Mouse (Mus musculus): ENCODE measurements around the gene Cdc42bpg. TPM values are rescaled to one million over a fixed set of nuclear protein-coding genes. Genes with fewer than 3 reads are reported as not detected.

Gene Cdc42bpg
- polyA plus RNA-seq, 1 experiment from 2014 or later, result 0.12 TPM

- peaks cover 23% of the 10 kb centered on the region for H3K4me1 ChIP-seq
- WGBS, result 69% methylated on average over 5 of the region's 5 CpGs
- no peaks in the 10 kb centered on the region for H3K27me3 ChIP-seq (replicated peaks; ENCODE audit: low read depth, poor library complexity, severe bottlenecking)
- no peak overlapping the region for H3K27ac ChIP-seq (replicated peaks)
- no peaks in the 10 kb centered on the region for H3K9me3 ChIP-seq
- H3K36me3 ChIP-seq (replicated peaks), result no peaks in the 10 kb centered on the region
- no peak overlapping the region for H3K4me3 ChIP-seq
- no peak for DNase-seq (ENCODE audit: low spot score)
Observed at GRCm38 (mm10) chr19:6331178-6331577, 24.9 kb downstream of the Cdc42bpg start.

- Histone ChIP-seq H3K36me3 (replicated peaks) (peaks cover 5% of the 10 kb centered on the region), H3K27ac (replicated peaks) (peak overlapping the region; percentile 73; the same call in 1 of the 2 replicates), H3K4me1 (peaks cover 31% of the 10 kb centered on the region), H3K27me3 (replicated peaks; ENCODE audit: low read depth, poor library complexity, severe bottlenecking) (no peaks in the 10 kb centered on the region), H3K4me3 (peak overlapping the region; percentile 40), H3K9me3 (no peaks in the 10 kb centered on the region)
- WGBS, result 26% methylated on average over 13 of the region's 13 CpGs
- DNase-seq (ENCODE audit: low spot score), result peak; percentile 67
Observed at GRCm38 (mm10) chr19:6331719-6332516, 25.7 kb downstream of the Cdc42bpg start.

GRCm38 (mm10) chr19:6333761-6334595, 27.7 kb downstream of the Cdc42bpg start:
- Histone ChIP-seq H3K4me3 (peak overlapping the region; percentile 88), H3K4me1 (peaks cover 39% of the 10 kb centered on the region), H3K27ac (replicated peaks) (peak overlapping the region; percentile 89), H3K36me3 (replicated peaks) (peaks cover 26% of the 10 kb centered on the region), H3K9me3 (no peaks in the 10 kb centered on the region), H3K27me3 (replicated peaks; ENCODE audit: low read depth, poor library complexity, severe bottlenecking) (no peaks in the 10 kb centered on the region)
- no peak for DNase-seq (ENCODE audit: low spot score)
- WGBS, result 69% methylated on average over 9 of the region's 9 CpGs

GRCm38 (mm10) chr19:6334673-6335457, 28.6 kb downstream of the Cdc42bpg start, which contains the start of gene Men1:
Gene Men1, plus strand, starts transcription at chr19:6334979.
- no peaks in the 10 kb centered on the region for H3K9me3 ChIP-seq
- H3K4me1 ChIP-seq, result peaks cover 45% of the 10 kb centered on the region
- WGBS, result under 1% methylated on average over 43 of the region's 43 CpGs
- H3K27ac ChIP-seq (replicated peaks), result peak within 1 kb of the TSS; percentile 89
- H3K4me3 ChIP-seq, result peak within 1 kb of the TSS; percentile 88
- H3K27me3 ChIP-seq (replicated peaks; ENCODE audit: low read depth, poor library complexity, severe bottlenecking), result no peaks in the 10 kb centered on the region
- peaks cover 35% of the 10 kb centered on the region for H3K36me3 ChIP-seq (replicated peaks)
- peak; percentile 96 for DNase-seq (ENCODE audit: low spot score)

GRCm38 (mm10) chr19:6335458-6335827, 29.2 kb downstream of the Cdc42bpg start:
- H3K27ac ChIP-seq (replicated peaks), result peak overlapping the region; percentile 89
- peaks cover 50% of the 10 kb centered on the region for H3K4me1 ChIP-seq
- no peaks in the 10 kb centered on the region for H3K27me3 ChIP-seq (replicated peaks; ENCODE audit: low read depth, poor library complexity, severe bottlenecking)
- H3K9me3 ChIP-seq, result no peaks in the 10 kb centered on the region
- H3K4me3 ChIP-seq, result peak overlapping the region; percentile 88
- peaks cover 40% of the 10 kb centered on the region for H3K36me3 ChIP-seq (replicated peaks)
- no peak for DNase-seq (ENCODE audit: low spot score)
- WGBS, result under 1% methylated on average over 25 of the region's 25 CpGs

GRCm38 (mm10) chr19:6336920-6337319, 30.7 kb downstream of the Cdc42bpg start:
- H3K27ac ChIP-seq (replicated peaks), result no peak overlapping the region
- peaks cover 40% of the 10 kb centered on the region for H3K36me3 ChIP-seq (replicated peaks)
- no peaks in the 10 kb centered on the region for H3K9me3 ChIP-seq
- no peak for DNase-seq (ENCODE audit: low spot score)
- H3K4me1 ChIP-seq, result peaks cover 62% of the 10 kb centered on the region
- WGBS, result 95% methylated on average over 10 of the region's 10 CpGs
- peak overlapping the region; percentile 88 for H3K4me3 ChIP-seq
- H3K27me3 ChIP-seq (replicated peaks; ENCODE audit: low read depth, poor library complexity, severe bottlenecking), result no peaks in the 10 kb centered on the region

- Histone ChIP-seq H3K4me1 (peaks cover 72% of the 10 kb centered on the region), H3K9me3 (no peaks in the 10 kb centered on the region), H3K27ac (replicated peaks) (no peak overlapping the region), H3K27me3 (replicated peaks; ENCODE audit: low read depth, poor library complexity, severe bottlenecking) (no peaks in the 10 kb centered on the region), H3K36me3 (replicated peaks) (peaks cover 49% of the 10 kb centered on the region), H3K4me3 (0 out of 2 replicates have a peak overlapping the region, but pooled peaks have one; percentile 6)
- DNase-seq (ENCODE audit: low spot score), result no peak
- 96% methylated on average over 7 of the region's 7 CpGs for WGBS
Observed at GRCm38 (mm10) chr19:6338171-6338570, 31.9 kb downstream of the Cdc42bpg start.

- no peak for DNase-seq (ENCODE audit: low spot score)
- no peak overlapping the region for H3K27ac ChIP-seq (replicated peaks)
- no peaks in the 10 kb centered on the region for H3K9me3 ChIP-seq
- 93% methylated on average over 11 of the region's 11 CpGs for WGBS
- no peaks in the 10 kb centered on the region for H3K27me3 ChIP-seq (replicated peaks; ENCODE audit: low read depth, poor library complexity, severe bottlenecking)
- no peak overlapping the region for H3K4me3 ChIP-seq
- peaks cover 55% of the 10 kb centered on the region for H3K36me3 ChIP-seq (replicated peaks)
- peaks cover 73% of the 10 kb centered on the region for H3K4me1 ChIP-seq
Observed at GRCm38 (mm10) chr19:6338716-6339115, 32.5 kb downstream of the Cdc42bpg start.

- H3K4me3 ChIP-seq, result no peak overlapping the region
- WGBS, result 93% methylated on average over 6 of the region's 6 CpGs
- H3K9me3 ChIP-seq, result no peaks in the 10 kb centered on the region
- peaks cover 68% of the 10 kb centered on the region for H3K4me1 ChIP-seq
- peaks cover 60% of the 10 kb centered on the region for H3K36me3 ChIP-seq (replicated peaks)
- no peak overlapping the region for H3K27ac ChIP-seq (replicated peaks)
- H3K27me3 ChIP-seq (replicated peaks; ENCODE audit: low read depth, poor library complexity, severe bottlenecking), result no peaks in the 10 kb centered on the region
- no peak for DNase-seq (ENCODE audit: low spot score)
Observed at GRCm38 (mm10) chr19:6339191-6339590, 32.9 kb downstream of the Cdc42bpg start.

GRCm38 (mm10) chr19:6339890-6340504, 33.7 kb downstream of the Cdc42bpg start:
- Histone ChIP-seq H3K9me3 (no peaks in the 10 kb centered on the region), H3K36me3 (replicated peaks) (peaks cover 68% of the 10 kb centered on the region), H3K4me3 (peak overlapping the region; percentile 79), H3K27ac (replicated peaks) (no peak overlapping the region), H3K27me3 (replicated peaks; ENCODE audit: low read depth, poor library complexity, severe bottlenecking) (no peaks in the 10 kb centered on the region), H3K4me1 (peaks cover 63% of the 10 kb centered on the region)
- WGBS, result 72% methylated on average over 15 of the region's 15 CpGs
- no peak for DNase-seq (ENCODE audit: low spot score)

- Histone ChIP-seq H3K4me3 (peak within 1 kb of the TSS; percentile 79), H3K36me3 (replicated peaks) (peaks cover 76% of the 10 kb centered on the region), H3K4me1 (peaks cover 58% of the 10 kb centered on the region), H3K27me3 (replicated peaks; ENCODE audit: low read depth, poor library complexity, severe bottlenecking) (no peaks in the 10 kb centered on the region), H3K9me3 (no peaks in the 10 kb centered on the region), H3K27ac (replicated peaks) (peak within 1 kb of the TSS; percentile 83)
- DNase-seq (ENCODE audit: low spot score), result peak; percentile 87
- WGBS, result 7% methylated on average over 72 of the region's 72 CpGs
Observed at GRCm38 (mm10) chr19:6340524-6341452, 34.5 kb downstream of the Cdc42bpg start, which contains the start of gene Map4k2. Gene Map4k2, plus strand, starts transcription at chr19:6341135.
